Mouse (Mus musculus): ENCODE measurements at regions not wholly inside any gene's neighbourhood (a gene's known extent, or its start where the extent isn't known, plus 50 kb on each side); places are given as distances from the start of the nearest gene placed in this dataset.

DNA sequence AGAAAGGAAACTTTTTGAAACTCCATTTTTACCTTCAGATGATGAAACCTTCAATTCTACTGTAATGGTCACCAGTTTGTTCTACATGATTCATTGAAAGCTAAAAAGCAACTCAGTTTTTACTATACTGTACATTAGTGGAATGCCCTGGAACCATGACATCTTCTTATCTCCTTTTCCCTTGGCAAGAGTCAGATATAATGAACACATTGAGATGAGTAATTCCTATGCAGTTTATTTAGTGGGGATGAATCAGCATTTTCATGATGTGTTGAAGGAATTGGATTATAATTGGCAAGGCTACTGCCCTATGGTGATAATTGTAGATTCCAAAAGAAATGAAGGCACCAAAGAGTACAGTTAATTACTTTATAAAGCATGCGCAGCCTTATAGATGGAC lies 165.8 kb upstream of the Mmadhc start:
- TF ChIP-seq CTCF (IDR thresholded peaks at IDR 0.05; ENCODE audit: low read depth) (no peak), EP300 (IDR thresholded peaks at IDR 0.05; ENCODE audit: low read depth) (no peak)
